ENCODE assay signal across 21 mouse cellular contexts in the genomic region with DNA sequence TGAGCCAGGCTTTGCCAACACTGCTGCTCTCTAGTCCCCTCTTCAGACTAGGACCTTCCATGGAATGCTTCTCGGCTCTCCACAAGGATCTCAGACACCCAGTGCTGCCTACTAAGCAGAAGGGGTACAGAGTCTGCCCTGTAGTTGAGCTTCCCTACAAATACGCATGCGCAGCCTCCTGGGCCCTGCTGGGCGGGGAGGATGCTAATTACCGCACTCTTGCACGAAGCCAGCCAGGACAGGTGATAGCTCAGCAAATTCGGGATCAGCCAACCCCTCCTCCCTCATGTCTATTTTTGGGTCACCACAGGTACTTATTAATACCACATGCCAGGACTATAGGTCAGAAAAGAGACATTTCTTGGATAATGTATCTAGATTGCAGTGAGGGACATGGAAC. TPM values are rescaled to one million over a fixed set of nuclear protein-coding genes. Genes with fewer than 3 reads are reported as not detected.
DNase-seq lines count a peak whose midpoint lies in the region; ATAC-seq and TF ChIP-seq lines count a peak whose summit lies in the region.
"Had no signal": no experiment of that assay in that cellular context is flagged by ENCODE, and none has a peak within 500 bp of the region (broad histone marks: within the 10 kb centered on the region; RNA-seq: fewer than 3 reads in every experiment).

No protein-coding gene starts in this region.

- DNase-seq in CH12.LX (ENCODE audit: extremely low read depth) (no peak), ES-E14 (ENCODE audit: low read depth, low spot score) (no peak)
- peak; percentile 78 for DNase-seq in cerebellum, adult 18-20 months
- peak; percentile 67 for DNase-seq in cerebellum, postnatal 14 days
- no peak for DNase-seq in gastrocnemius, postnatal 10 days
- no peak for DNase-seq in stomach, postnatal 0 days (ENCODE audit: low spot score)
- DNase-seq: adrenal gland, adult 2 months; B cell, adult 2 months; gastrocnemius, postnatal 36 days; heart, postnatal 4 days; kidney, adult 2 months; kidney, postnatal 10 days; lung, postnatal 4 days; midbrain, embryonic 14.5 days; right cerebral cortex, postnatal 14 days had no signal

- no peak overlapping the region for H3K27ac ChIP-seq in CH12.LX (ENCODE audit: insufficient read depth, low read depth)
- no peak overlapping the region for H3K27ac ChIP-seq in ES-E14 (ENCODE audit: insufficient read depth, low read depth, low read length, poor library complexity, severe bottlenecking)
- no peak overlapping the region for H3K27ac ChIP-seq in stomach, postnatal 0 days (replicated peaks)
- H3K27ac ChIP-seq: forebrain, embryonic 12.5 days; heart, embryonic 15.5 days; hindbrain, embryonic 14.5 days had no signal

- H3K9me3 ChIP-seq in CH12.LX (replicated peaks; ENCODE audit: low read length) (no peaks in the 10 kb centered on the region), ES-E14 (ENCODE audit: control insufficient read depth, insufficient read depth, low read depth, low read length) (no peaks in the 10 kb centered on the region)
- no peaks in the 10 kb centered on the region for H3K9me3 ChIP-seq in stomach, postnatal 0 days (ENCODE audit: control insufficient read depth, low read length)
- H3K9me3 ChIP-seq: forebrain, embryonic 12.5 days; heart, embryonic 15.5 days had no signal

- in situ Hi-C loops in CH12.LX (cut with MboI; ENCODE audit: low pct_ligation_motif_present, low pct_unique_long_range_greater_than_20kb, low sequenced_read_pairs), result no loop called here
- in situ Hi-C loops in ES-E14 (cut with MboI; ENCODE audit: low sequenced_read_pairs in 2 of 2, unreplicated experiment in 2 of 2), result loop anchor here in 1 of 2 experiments (10.0 kb wide), 1 partner anchor 93 kb away; the partner anchor contains the start of gene Kcnk15

- no peak for ATAC-seq in erythroblast, adult 5-6 weeks (replicated peaks; ENCODE audit: low FRiP score, poor library complexity, severe bottlenecking)
- ATAC-seq in stomach, postnatal 0 days (ENCODE audit: low FRiP score, low TSS enrichment), result no peak
- ATAC-seq: inflammation-experienced regulatory T-cells, adult 6 months had no signal

- H3K4me2 ChIP-seq in CH12.LX (ENCODE audit: insufficient read depth, low read depth, poor library complexity, severe bottlenecking), result no peak overlapping the region
- no peak overlapping the region for H3K4me2 ChIP-seq in stomach, postnatal 0 days (replicated peaks; ENCODE audit: low read depth)
- H3K4me2 ChIP-seq: forebrain, embryonic 12.5 days; heart, embryonic 15.5 days; hindbrain, embryonic 14.5 days had no signal

- 70% methylated on average over 7 of the region's 7 CpGs for WGBS in stomach, postnatal 0 days

- dilution Hi-C loops in CH12.LX (cut with MboI; ENCODE audit: extremely low pct_ligation_motif_present, extremely low pct_unique_long_range_greater_than_20kb, low sequenced_read_pairs), result no loop called here

- 0 out of 4 replicates have a peak, but pooled peaks cover 0 to 2% of the 10 kb centered on the region in 2 experiments for H3K4me1 ChIP-seq in CH12.LX (ENCODE audit: control insufficient read depth in 1 of 2, insufficient read depth in 2 of 2)
- H3K4me1 ChIP-seq in ES-E14 (ENCODE audit: control insufficient read depth in 2 of 2, insufficient read depth in 2 of 2, low read length in 2 of 2, poor library complexity in 1 of 2), result no peaks in the 10 kb centered on the region
- H3K4me1 ChIP-seq in stomach, postnatal 0 days (replicated peaks; ENCODE audit: control insufficient read depth, insufficient read depth), result no peaks in the 10 kb centered on the region
- H3K4me1 ChIP-seq: forebrain, embryonic 12.5 days; heart, embryonic 15.5 days had no signal

- no peak for TF ChIP-seq CTCF in CH12.LX (conservative IDR thresholded peaks at IDR 0.05 in 1 of 2, IDR thresholded peaks at IDR 0.05 in 1 of 2; ENCODE audit: low read depth in 2 of 2, low read length in 2 of 2)
- no peak for TF ChIP-seq CTCF in stomach, postnatal 0 days (IDR thresholded peaks at IDR 0.05; ENCODE audit: low read depth)

- TF ChIP-seq EP300 in CH12.LX (IDR thresholded peaks at IDR 0.05; ENCODE audit: low read length), result no peak
- no peak for TF ChIP-seq EP300 in stomach, postnatal 0 days (optimal IDR thresholded peaks at IDR 0.05)

- H3K4me3 ChIP-seq in CH12.LX (replicated peaks in 1 of 3; ENCODE audit: low read depth in 2 of 3, low read length in 2 of 3, poor library complexity in 1 of 3) (no peak overlapping the region), ES-E14 (ENCODE audit: insufficient read depth in 1 of 2, low read depth in 1 of 2, low read length in 2 of 2, poor library complexity in 1 of 2, severe bottlenecking in 1 of 2) (no peak overlapping the region)
- no peak overlapping the region for H3K4me3 ChIP-seq in stomach, postnatal 0 days (ENCODE audit: low read depth, low read length)
- H3K4me3 ChIP-seq: forebrain, embryonic 12.5 days; heart, embryonic 15.5 days had no signal

- no peak for TF ChIP-seq POLR2A in CH12.LX (IDR thresholded peaks at IDR 0.05; ENCODE audit: low read depth, low read length)

- H3K79me2 ChIP-seq in CH12.LX (replicated peaks; ENCODE audit: control insufficient read depth, extremely low read depth, insufficient read depth, poor library complexity, severe bottlenecking), result no peaks in the 10 kb centered on the region

- no peaks in the 10 kb centered on the region for H3K36me3 ChIP-seq in CH12.LX (replicated peaks in 1 of 2; ENCODE audit: control insufficient read depth in 1 of 2, insufficient read depth in 1 of 2, low read length in 1 of 2)
- no peaks in the 10 kb centered on the region for H3K36me3 ChIP-seq in ES-E14 (ENCODE audit: control insufficient read depth, insufficient read depth, low read length, poor library complexity, severe bottlenecking)
- H3K36me3 ChIP-seq in stomach, postnatal 0 days (ENCODE audit: control insufficient read depth, insufficient read depth, low read length), result no peaks in the 10 kb centered on the region
- H3K36me3 ChIP-seq: forebrain, embryonic 12.5 days; heart, embryonic 15.5 days had no signal

- H3K9ac ChIP-seq in CH12.LX (ENCODE audit: insufficient read depth, low read depth) (no peak overlapping the region), ES-E14 (ENCODE audit: insufficient read depth, low read depth, low read length, poor library complexity, severe bottlenecking) (no peak overlapping the region)
- no peak overlapping the region for H3K9ac ChIP-seq in stomach, postnatal 0 days (ENCODE audit: low read length)
- H3K9ac ChIP-seq: forebrain, embryonic 12.5 days; heart, embryonic 15.5 days; hindbrain, embryonic 14.5 days had no signal

- peaks cover 86% of the 10 kb centered on the region for H3K27me3 ChIP-seq in CH12.LX (replicated peaks)
- no peaks in the 10 kb centered on the region for H3K27me3 ChIP-seq in stomach, postnatal 0 days (ENCODE audit: control insufficient read depth, insufficient read depth, low read length)
- H3K27me3 ChIP-seq: forebrain, embryonic 12.5 days had no signal

- TF ChIP-seq RAD21 in CH12.LX (IDR thresholded peaks at IDR 0.05; ENCODE audit: low read depth, low read length), result no peak

TF ChIP-seq in CH12.LX, 34 proteins besides CTCF, POLR2A, EP300 and RAD21:
- TF ChIP-seq TBP (conservative IDR thresholded peaks at IDR 0.05; ENCODE audit: low read depth, low read length) (no peak), NRF1 (IDR thresholded peaks at IDR 0.05; ENCODE audit: low read depth, low read length) (peak; percentile 33; the same call in 1 of the 2 replicates), ETS1 (conservative IDR thresholded peaks at IDR 0.05; ENCODE audit: low read depth, low read length) (no peak), KAT2A (IDR thresholded peaks at IDR 0.05; ENCODE audit: insufficient replicate concordance, low read length) (no peak)

TF ChIP-seq in ES-E14, 5 proteins besides CTCF, POLR2A, EP300 and RAD21:
- TF ChIP-seq HCFC1 (IDR thresholded peaks at IDR 0.05; ENCODE audit: borderline replicate concordance, insufficient read depth, low read length) (no peak), MAFK (IDR thresholded peaks at IDR 0.05; ENCODE audit: insufficient read depth, low read depth, low read length) (0 out of 2 replicates have a peak, but pooled peaks have one; percentile 47), CHD2 (IDR thresholded peaks at IDR 0.05; ENCODE audit: low read depth, low read length) (no peak)

RNA-seq across cellular contexts. Expression of gene Rims4, which starts 29.5 kb away (rescaled TPM):
- total RNA-seq in CH12.LX (2012; rRNA removed), result not detected in 2 replicates
- not detected in 2 replicates for total RNA-seq in CH12.LX (2014; rRNA removed)
- not detected in 2 replicates for polyA plus RNA-seq in CH12.LX (2012; ENCODE audit: insufficient read length, low read depth)
- total RNA-seq in ES-E14 (2012; rRNA removed), result 0.98 and 1.5 TPM in 2 replicates
- not detected in 2 replicates for total RNA-seq in erythroblast, adult 5-6 weeks (2015; ENCODE audit: low replicate concordance)
- not detected in 2 replicates for total RNA-seq in erythroblast, adult 5-6 weeks (2017; ENCODE audit: low replicate concordance)
- total RNA-seq in gastrocnemius, postnatal 10 days (2021), result under 1 TPM; 0.90 to 0.96 TPM
- polyA plus RNA-seq in stomach, postnatal 0 days (2015; fragmentation: Nextera tagmentation; extraction: Ambion mirVana), result 0.22 and 0.41 TPM in 2 replicates
- total RNA-seq: megakaryocyte-erythroid progenitor cell, adult 5-6 weeks had no signal
- polyA plus RNA-seq: inflammation-experienced regulatory T-cells, adult 6 months had no signal

RNA-seq across cellular contexts. Expression of gene Ywhab, which starts 46.8 kb away (rescaled TPM):
- total RNA-seq in CH12.LX (2012; rRNA removed) (41.6 and 51.7 TPM in 2 replicates), CH12.LX (2014; rRNA removed) (57.1 and 59.8 TPM in 2 replicates), ES-E14 (2012; rRNA removed) (44.3 and 65.9 TPM in 2 replicates)
- 157 and 159 TPM in 2 replicates for polyA plus RNA-seq in CH12.LX (2012; ENCODE audit: insufficient read length, low read depth)
- 49.3 and 49.6 TPM in 2 replicates for total RNA-seq in erythroblast, adult 5-6 weeks (2015; ENCODE audit: low replicate concordance)
- total RNA-seq in erythroblast, adult 5-6 weeks (2017; ENCODE audit: low replicate concordance), result 18.8 and 25.1 TPM in 2 replicates
- 10 to 100 TPM; 80.1 to 90.3 TPM for total RNA-seq in gastrocnemius, postnatal 10 days (2021)
- 186 and 189 TPM in 2 replicates for polyA plus RNA-seq in stomach, postnatal 0 days (2015; fragmentation: Nextera tagmentation; extraction: Ambion mirVana)

Comparison
In these comparisons a context has a peak if more than half of its experiments do, and no peak if none do; other contexts are left out.
1. DNase-seq: peak in cerebellum, adult 18-20 months (2 of 2) and cerebellum, postnatal 14 days (2 of 2); none in CH12.LX (single experiment), ES-E14 (single experiment), gastrocnemius, postnatal 10 days (single experiment) and stomach, postnatal 0 days (single experiment).